Mouse (Mus musculus): ENCODE measurements around the gene Cstb. TPM values are rescaled to one million over a fixed set of nuclear protein-coding genes. Genes with fewer than 3 reads are reported as not detected.

Gene Cstb
- 10 to 100 TPM; 30.4 to 30.6 TPM for total RNA-seq (2021)

GRCm38 (mm10) chr10:78425181-78426041, at the start of gene Cstb:
TSS of gene Cstb (plus strand) at chr10:78425669.
- DNase-seq: peak; percentile 81 to 83
- intact Hi-C loops (cut with DNase I): no loop called here

GRCm38 (mm10) chr10:78378516-78378915, 47.0 kb upstream of the Cstb start:
- intact Hi-C loops (cut with DNase I): no loop called here
- DNase-seq: no peak

- no peak for DNase-seq
- intact Hi-C loops (cut with DNase I): no loop called here
Observed at GRCm38 (mm10) chr10:78383567-78383966, 41.9 kb upstream of the Cstb start.

- intact Hi-C loops (cut with DNase I): no loop called here
- no peak for DNase-seq
Observed at GRCm38 (mm10) chr10:78385520-78385919, 39.9 kb upstream of the Cstb start.

- peak in 1 of 2 experiments; percentile 23 for DNase-seq
- intact Hi-C loops (cut with DNase I): no loop called here
Observed at GRCm38 (mm10) chr10:78388216-78388980, 37.1 kb upstream of the Cstb start.

- DNase-seq: no peak
- intact Hi-C loops (cut with DNase I): no loop called here
Observed at GRCm38 (mm10) chr10:78390982-78391470, 34.4 kb upstream of the Cstb start.

GRCm38 (mm10) chr10:78392072-78392471, 33.4 kb upstream of the Cstb start:
- peak; percentile 82 to 89 for DNase-seq
- intact Hi-C loops (cut with DNase I): loop anchor here (1.0 kb wide), 2 partner anchors 69 to 113 kb away; no protein-coding TSS in a partner anchor

- intact Hi-C loops (cut with DNase I): no loop called here
- DNase-seq: no peak
Observed at GRCm38 (mm10) chr10:78395377-78395776, 30.1 kb upstream of the Cstb start.

- DNase-seq: peak; percentile 91 to 98
- intact Hi-C loops (cut with DNase I): loop anchor here (1.0 kb wide), 1 partner anchor 117 kb away; no protein-coding TSS in a partner anchor
Observed at GRCm38 (mm10) chr10:78395819-78396624, 29.4 kb upstream of the Cstb start.

- intact Hi-C loops (cut with DNase I): loop anchor here (1.0 kb wide), 1 partner anchor 117 kb away; no protein-coding TSS in a partner anchor
- DNase-seq: no peak
Observed at GRCm38 (mm10) chr10:78396625-78396885, 28.9 kb upstream of the Cstb start.

GRCm38 (mm10) chr10:78399090-78399657, 26.3 kb upstream of the Cstb start:
- no peak for DNase-seq
- intact Hi-C loops (cut with DNase I): no loop called here

GRCm38 (mm10) chr10:78401127-78401526, 24.3 kb upstream of the Cstb start:
- DNase-seq: no peak
- intact Hi-C loops (cut with DNase I): no loop called here

- intact Hi-C loops (cut with DNase I): no loop called here
- no peak for DNase-seq
Observed at GRCm38 (mm10) chr10:78402301-78402922, 23.1 kb upstream of the Cstb start.

GRCm38 (mm10) chr10:78406152-78406551, 19.3 kb upstream of the Cstb start:
- intact Hi-C loops (cut with DNase I): no loop called here
- no peak for DNase-seq

- no peak for DNase-seq
- intact Hi-C loops (cut with DNase I): no loop called here
Observed at GRCm38 (mm10) chr10:78407132-78407531, 18.3 kb upstream of the Cstb start.

GRCm38 (mm10) chr10:78409035-78409788, 16.3 kb upstream of the Cstb start:
- intact Hi-C loops (cut with DNase I): no loop called here
- DNase-seq: no peak

- no peak for DNase-seq
Observed at GRCm38 (mm10) chr10:78411851-78412250, 13.6 kb upstream of the Cstb start.

GRCm38 (mm10) chr10:78412319-78413151, 12.9 kb upstream of the Cstb start, which contains the start of gene Rrp1:
TSS of gene Rrp1 (minus strand) at chr10:78413043.
- intact Hi-C loops (cut with DNase I): loop anchor here (1.0 to 5.0 kb wide), 2 partner anchors 168 to 685 kb away; partner anchors contain the start of genes 2610008E11Rik and Trappc10
- DNase-seq: peak; percentile 93 to 95

More at GRCm38 (mm10) chr10:78411851-78412250, 13.6 kb upstream of the Cstb start:
- intact Hi-C loops (cut with DNase I): loop anchor here (1.0 to 5.0 kb wide), 2 partner anchors 168 to 685 kb away; partner anchors contain the start of genes 2610008E11Rik and Trappc10
